Mouse (Mus musculus): ENCODE results near the gene Emsy.

- TF ChIP-seq EP300 (optimal IDR thresholded peaks at IDR 0.05) (no peak), CTCF (IDR thresholded peaks at IDR 0.05; ENCODE audit: low read depth) (no peak)
These were observed 75.3 kb downstream of the Emsy start for GRCm38 (mm10) chr7:98581266-98581665.

Data from stomach, postnatal 0 days (tissue).